ENCODE assay signal across 30 mouse cellular contexts in genomic region chr2:84947154-84947771, GRCm38 (mm10). TPM values are rescaled to one million over a fixed set of nuclear protein-coding genes. Genes with fewer than 3 reads are reported as not detected.
A peak's percentile ranks its signal among the peaks of the same experiment; 100 is the strongest.
DNase-seq lines count a peak whose midpoint lies in the region; ATAC-seq lines count a peak whose summit lies in the region.
"Had no signal": no experiment of that assay in that cellular context is flagged by ENCODE, and none has a peak within 500 bp of the region (broad histone marks: within the 10 kb centered on the region; RNA-seq: fewer than 3 reads in every experiment).

No protein-coding gene starts in this region.

- H3K4me1 ChIP-seq in liver, embryonic 15.5 days (replicated peaks), result peaks cover 54% of the 10 kb centered on the region
- no peaks in the 10 kb centered on the region for H3K4me1 ChIP-seq in hindbrain, embryonic 11.5 days (replicated peaks; ENCODE audit: control insufficient read depth, insufficient read depth, low read length)
- H3K4me1 ChIP-seq: embryonic facial prominence, embryonic 13.5 days; heart, embryonic 13.5 days; hindbrain, embryonic 13.5 days; kidney, embryonic 15.5 days; limb, embryonic 15.5 days; midbrain, embryonic 15.5 days; neural tube, embryonic 12.5 days had no signal

- H3K27me3 ChIP-seq in liver, embryonic 15.5 days, result no peaks in the 10 kb centered on the region
- no peaks in the 10 kb centered on the region for H3K27me3 ChIP-seq in hindbrain, embryonic 11.5 days (ENCODE audit: control insufficient read depth, insufficient read depth, low read length)
- H3K27me3 ChIP-seq: embryonic facial prominence, embryonic 13.5 days; heart, embryonic 13.5 days; hindbrain, embryonic 13.5 days; kidney, embryonic 15.5 days; limb, embryonic 15.5 days; midbrain, embryonic 15.5 days; neural tube, embryonic 12.5 days; Patski had no signal

- H3K4me2 ChIP-seq in liver, embryonic 15.5 days, result no peak overlapping the region
- H3K4me2 ChIP-seq in hindbrain, embryonic 11.5 days (replicated peaks; ENCODE audit: low read depth, low read length), result no peak overlapping the region
- H3K4me2 ChIP-seq: embryonic facial prominence, embryonic 13.5 days; heart, embryonic 13.5 days; hindbrain, embryonic 13.5 days; kidney, embryonic 15.5 days; limb, embryonic 15.5 days; midbrain, embryonic 15.5 days; neural tube, embryonic 12.5 days had no signal

- no peak overlapping the region for H3K4me3 ChIP-seq in liver, embryonic 15.5 days (replicated peaks)
- no peak overlapping the region for H3K4me3 ChIP-seq in hindbrain, embryonic 11.5 days (ENCODE audit: low read depth, low read length)
- H3K4me3 ChIP-seq: embryonic facial prominence, embryonic 13.5 days; heart, embryonic 13.5 days; hindbrain, embryonic 13.5 days; kidney, embryonic 15.5 days; left cerebral cortex, adult 2 months; limb, embryonic 15.5 days; midbrain, embryonic 15.5 days; neural tube, embryonic 12.5 days had no signal

- ATAC-seq in frontal cortex, adult (ENCODE audit: low TSS enrichment), result 0 out of 2 replicates have a peak, but pooled peaks have one; percentile 48
- peak; percentile 69 for ATAC-seq in erythroblast, adult 5-6 weeks (replicated peaks; ENCODE audit: low FRiP score, poor library complexity, severe bottlenecking)
- peak; percentile 51 for ATAC-seq in liver, embryonic 15.5 days (ENCODE audit: insufficient read depth)
- ATAC-seq in hindbrain, embryonic 11.5 days (ENCODE audit: low FRiP score), result no peak
- ATAC-seq: midbrain, embryonic 15.5 days; Patski had no signal

- peak overlapping the region; percentile 39; the same call in 1 of the 2 replicates for H3K27ac ChIP-seq in liver, embryonic 15.5 days (replicated peaks)
- no peak overlapping the region for H3K27ac ChIP-seq in hindbrain, embryonic 11.5 days (ENCODE audit: low read depth, low read length)
- H3K27ac ChIP-seq: embryonic facial prominence, embryonic 13.5 days; heart, embryonic 13.5 days; hindbrain, embryonic 13.5 days; kidney, embryonic 15.5 days; left cerebral cortex, adult 2 months; limb, embryonic 15.5 days; midbrain, embryonic 15.5 days; neural tube, embryonic 12.5 days had no signal

- peaks cover 99% of the 10 kb centered on the region for H3K36me3 ChIP-seq in liver, embryonic 15.5 days (replicated peaks)
- no peaks in the 10 kb centered on the region for H3K36me3 ChIP-seq in hindbrain, embryonic 11.5 days (ENCODE audit: control insufficient read depth, insufficient read depth, low read length)
- H3K36me3 ChIP-seq: hindbrain, embryonic 13.5 days; midbrain, embryonic 15.5 days; neural tube, embryonic 12.5 days had no signal

- H3K9me3 ChIP-seq in liver, embryonic 15.5 days (replicated peaks), result no peaks in the 10 kb centered on the region
- H3K9me3 ChIP-seq in hindbrain, embryonic 11.5 days (ENCODE audit: control insufficient read depth, low read length), result no peaks in the 10 kb centered on the region
- H3K9me3 ChIP-seq: embryonic facial prominence, embryonic 13.5 days; heart, embryonic 13.5 days; hindbrain, embryonic 13.5 days; kidney, embryonic 15.5 days; limb, embryonic 15.5 days; midbrain, embryonic 15.5 days; neural tube, embryonic 12.5 days had no signal

- H3K9ac ChIP-seq in liver, embryonic 15.5 days, result no peak overlapping the region
- H3K9ac ChIP-seq in hindbrain, embryonic 11.5 days (ENCODE audit: low read depth, low read length), result no peak overlapping the region
- H3K9ac ChIP-seq: embryonic facial prominence, embryonic 13.5 days; heart, embryonic 13.5 days; hindbrain, embryonic 13.5 days; kidney, embryonic 15.5 days; limb, embryonic 15.5 days; midbrain, embryonic 15.5 days; neural tube, embryonic 12.5 days had no signal

- no peak for DNase-seq in frontal cortex, postnatal 36 days (ENCODE audit: low spot score in 2 of 2)
- DNase-seq in NIH3T3 (ENCODE audit: low read depth), result peak; percentile 13
- DNase-seq in adrenal gland, adult (ENCODE audit: inconsistent age in 2 of 2, low spot score in 1 of 2), result no peak
- DNase-seq in hindbrain, embryonic 11.5 days (ENCODE audit: low spot score), result no peak
- DNase-seq: adrenal gland, adult 2 months; cerebellum, adult 18-20 months; cerebellum, postnatal 14 days; gastrocnemius, postnatal 14 days; heart, adult 18-20 months; heart, postnatal 14 days; kidney, adult 11 months; kidney, postnatal 4 days; left cerebral cortex, postnatal 4 days; retina, postnatal 1 day had no signal

- WGBS in liver, embryonic 15.5 days (ENCODE audit: insufficient replicate concordance), result 70% methylated on average over 3 of the region's 3 CpGs
- WGBS in hindbrain, embryonic 11.5 days, result 92% methylated on average over 3 of the region's 3 CpGs

RNA-seq across cellular contexts. Expression of gene Slc43a3, which starts 10.9 kb away (rescaled TPM):
- 207 and 247 TPM in 2 replicates for total RNA-seq in erythroblast, adult 5-6 weeks (2015; ENCODE audit: low replicate concordance)
- total RNA-seq in erythroblast, adult 5-6 weeks (2017; ENCODE audit: low replicate concordance), result 227 and 246 TPM in 2 replicates
- polyA plus RNA-seq in liver, embryonic 15.5 days (2015; fragmentation: Nextera tagmentation; extraction: Ambion mirVana), result 113 and 114 TPM in 2 replicates
- polyA plus RNA-seq in hindbrain, embryonic 11.5 days (2014; fragmentation: Nextera tagmentation; extraction: Ambion mirVana), result 25.5 and 27.0 TPM in 2 replicates
- polyA plus RNA-seq: Patski had no signal

RNA-seq across cellular contexts. Expression of gene Prg2, which starts 33.0 kb away (rescaled TPM):
- 140 and 215 TPM in 2 replicates for total RNA-seq in erythroblast, adult 5-6 weeks (2015; ENCODE audit: low replicate concordance)
- 429 and 503 TPM in 2 replicates for total RNA-seq in erythroblast, adult 5-6 weeks (2017; ENCODE audit: low replicate concordance)
- polyA plus RNA-seq in liver, embryonic 15.5 days (2015; fragmentation: Nextera tagmentation; extraction: Ambion mirVana), result 26.7 and 68.4 TPM in 2 replicates
- polyA plus RNA-seq in hindbrain, embryonic 11.5 days (2014; fragmentation: Nextera tagmentation; extraction: Ambion mirVana), result 1.3 TPM in 1 of 2 replicates, not detected in the other
- total RNA-seq: adrenal gland, adult 2 months; ES-E14; heart, adult 18-20 months; heart, postnatal 14 days; layer of hippocampus, postnatal 10 days; left cerebral cortex, adult 2 months; left cerebral cortex, postnatal 4 days had no signal
- polyA plus RNA-seq: adrenal gland, adult 2 months; Patski; testis, adult 2 months had no signal

RNA-seq across cellular contexts. Expression of gene Prg3, which starts 40.8 kb away (rescaled TPM):
- 21.7 and 30.7 TPM in 2 replicates for total RNA-seq in erythroblast, adult 5-6 weeks (2015; ENCODE audit: low replicate concordance)
- total RNA-seq in erythroblast, adult 5-6 weeks (2017; ENCODE audit: low replicate concordance), result 20.4 and 21.9 TPM in 2 replicates
- polyA plus RNA-seq in liver, embryonic 15.5 days (2015; fragmentation: Nextera tagmentation; extraction: Ambion mirVana), result 1.8 and 6.4 TPM in 2 replicates
- not detected in 2 replicates for polyA plus RNA-seq in hindbrain, embryonic 11.5 days (2014; fragmentation: Nextera tagmentation; extraction: Ambion mirVana)
- total RNA-seq: adrenal gland, adult 2 months; ES-E14; gastrocnemius, postnatal 14 days; heart, adult 18-20 months; heart, postnatal 14 days; layer of hippocampus, postnatal 10 days; left cerebral cortex, adult 2 months; left cerebral cortex, postnatal 4 days had no signal
- polyA plus RNA-seq: adrenal gland, adult 2 months; hindbrain, embryonic 13.5 days; kidney, embryonic 15.5 days; limb, embryonic 15.5 days; midbrain, embryonic 15.5 days; Patski; testis, adult 2 months; urinary bladder, adult 2 months had no signal

Comparison
In these comparisons a context has a peak if more than half of its experiments do, and no peak if none do; other contexts are left out.
1. RNA of gene Prg2, which starts 33.0 kb away (polyA plus RNA-seq): 26.7 to 68.4 TPM in liver, embryonic 15.5 days; 1.3 TPM in hindbrain, embryonic 11.5 days; every median in the first group is over 10 times any median in the second.